Mouse (Mus musculus) MEL (cell line): ENCODE measurements around the gene Mrrf.

Experiments used
- BHLHE40 ChIP-seq: IDR thresholded peaks from 2 replicates; pipeline ENCODE4 v1.6.1; 2012; ENCODE audit warnings: low read depth, mild to moderate bottlenecking, inconsistent platforms, low read length, improper control_type of control experiment, borderline replicate concordance
- CHD2 ChIP-seq: IDR thresholded peaks from 2 replicates; pipeline ENCODE4 v1.6.1; 2011; ENCODE audit warnings: low read length, improper control_type of control experiment
- CTCF ChIP-seq, 3 experiments: IDR thresholded peaks in 2 of 3; conservative IDR thresholded peaks in 1 of 3; 2 replicates each; pipeline ENCODE4 v1.5.1; 2011 to 2012; ENCODE audit warnings: low read length in 3 of 3, low read depth in 2 of 3, mild to moderate bottlenecking in 2 of 3, improper control_type of control experiment in 1 of 3, inconsistent platforms in 1 of 3, mixed read lengths in 1 of 3, moderate library complexity in 1 of 3; ENCODE audit not compliant: control insufficient read depth in 1 of 3, insufficient read depth in 1 of 3, poor library complexity in 1 of 3, severe bottlenecking in 1 of 3
- E2F4 ChIP-seq: IDR thresholded peaks from 2 replicates; pipeline ENCODE4 v1.6.1; 2011; ENCODE audit warnings: low read depth, low read length, improper control_type of control experiment, borderline replicate concordance
- ELF1 ChIP-seq: IDR thresholded peaks from 2 replicates; pipeline ENCODE4 v1.6.1; 2014; ENCODE audit warnings: low read depth, mild to moderate bottlenecking, inconsistent platforms, low read length, improper control_type of control experiment, moderate library complexity
- EP300 ChIP-seq, 2 experiments: IDR thresholded peaks; 2 replicates each; pipeline ENCODE4 v1.6.1; 2011; ENCODE audit warnings: improper control_type of control experiment in 2 of 2, low read length in 2 of 2, low read depth in 1 of 2, mild to moderate bottlenecking in 1 of 2
- HCFC1 ChIP-seq: IDR thresholded peaks from 2 replicates; pipeline ENCODE4 v1.6.1; 2012; ENCODE audit warnings: low read depth, mild to moderate bottlenecking, inconsistent platforms, low read length, improper control_type of control experiment, moderate library complexity
- MAX ChIP-seq: IDR thresholded peaks from 2 replicates; pipeline ENCODE4 v1.6.1; 2011; ENCODE audit warnings: low read length, improper control_type of control experiment
- NRF1 ChIP-seq: IDR thresholded peaks from 2 replicates; pipeline ENCODE4 v1.6.1; 2014; ENCODE audit warnings: low read depth, mild to moderate bottlenecking, inconsistent platforms, low read length, improper control_type of control experiment, moderate library complexity; ENCODE audit not compliant: poor library complexity, insufficient read depth, severe bottlenecking
- POLR2A ChIP-seq, 2 experiments: IDR thresholded peaks; 2 replicates each; pipeline ENCODE4 v1.6.1; 2011 to 2012; ENCODE audit warnings: low read length in 2 of 2, mild to moderate bottlenecking in 2 of 2, control low read depth in 1 of 2, improper control_type of control experiment in 1 of 2, low read depth in 1 of 2, moderate library complexity in 1 of 2; ENCODE audit not compliant: control insufficient read depth in 1 of 2, insufficient read depth in 1 of 2, poor library complexity in 1 of 2
- RCOR1 ChIP-seq: IDR thresholded peaks from 2 replicates; pipeline ENCODE4 v1.6.1; 2012; ENCODE audit warnings: low read depth, mild to moderate bottlenecking, inconsistent platforms, low read length, improper control_type of control experiment
- TBP ChIP-seq: IDR thresholded peaks from 2 replicates; pipeline ENCODE4 v1.8.0; 2011; ENCODE audit warnings: low read depth, low read length, improper control_type of control experiment
- UBTF ChIP-seq: IDR thresholded peaks from 2 replicates; pipeline ENCODE4 v1.6.1; 2012; ENCODE audit warnings: low read depth, mild to moderate bottlenecking, inconsistent platforms, low read length, improper control_type of control experiment, moderate library complexity, borderline replicate concordance; ENCODE audit not compliant: insufficient read depth

- no peak for TF ChIP-seq ELF1
- TF ChIP-seq BHLHE40: no peak
- no peak for TF ChIP-seq EP300 (IDR thresholded peaks at IDR 0.05; ENCODE audit: low read depth in 1 of 2, low read length in 2 of 2)
- no peak for TF ChIP-seq NRF1
- TF ChIP-seq UBTF: no peak
- no peak for TF ChIP-seq CTCF (IDR thresholded peaks at IDR 0.05 in 2 of 3, conservative IDR thresholded peaks at IDR 0.05 in 1 of 3; ENCODE audit: control insufficient read depth in 1 of 3, insufficient read depth in 1 of 3, low read depth in 2 of 3, low read length in 3 of 3, poor library complexity in 1 of 3, severe bottlenecking in 1 of 3)
- TF ChIP-seq TBP: no peak
- TF ChIP-seq HCFC1: no peak
- no peak for TF ChIP-seq CHD2
- no peak for TF ChIP-seq MAX
- no peak for TF ChIP-seq E2F4
- TF ChIP-seq POLR2A (IDR thresholded peaks at IDR 0.05; ENCODE audit: control insufficient read depth in 1 of 2, insufficient read depth in 1 of 2, low read depth in 1 of 2, low read length in 2 of 2, poor library complexity in 1 of 2): no peak
- no peak for TF ChIP-seq RCOR1
Measured at GRCm38 (mm10) chr2:36235917-36236316, 99.7 kb downstream of the Mrrf start.
